Mouse (Mus musculus) ES-E14 (cell line): ENCODE results near the gene Col20a1. TPM values are rescaled to one million over a fixed set of nuclear protein-coding genes. Genes with fewer than 3 reads are reported as not detected.

Experiments
- DNase-seq: peaks from one replicate; pipeline ENCODE4 v3.0.0-alpha.2; 2013; ENCODE audit warnings: low read depth, low spot score
- H3K27ac ChIP-seq: 2 replicates; pipeline ENCODE4 v1.5.1; 2012; ENCODE audit warnings: low read depth, mild to moderate bottlenecking, low read length, moderate library complexity, mixed read lengths; ENCODE audit not compliant: poor library complexity, insufficient read depth, severe bottlenecking
- H3K36me3 ChIP-seq: 2 replicates; pipeline ENCODE4 v1.6.1; 2012; ENCODE audit warnings: mild to moderate bottlenecking, low read length, moderate library complexity, mixed read lengths; ENCODE audit not compliant: control insufficient read depth, poor library complexity, insufficient read depth, severe bottlenecking
- H3K4me1 ChIP-seq, 2 experiments: fragments of 150-350 bp in 1 of 2; sonication (generic) in 1 of 2; 2 replicates each; pipeline ENCODE4 v1.6.1; 2012; ENCODE audit warnings: low read length in 2 of 2, mild to moderate bottlenecking in 1 of 2, mixed read lengths in 1 of 2; ENCODE audit not compliant: control insufficient read depth in 2 of 2, insufficient read depth in 2 of 2, poor library complexity in 1 of 2
- H3K4me3 ChIP-seq, 2 experiments: fragments of 150-350 bp in 1 of 2; sonication (generic) in 1 of 2; 2 replicates each; pipeline ENCODE4 v1.5.1; 2012; ENCODE audit warnings: low read length in 2 of 2, low read depth in 1 of 2, mild to moderate bottlenecking in 1 of 2, mixed read lengths in 1 of 2; ENCODE audit not compliant: insufficient read depth in 1 of 2, poor library complexity in 1 of 2, severe bottlenecking in 1 of 2
- H3K9ac ChIP-seq: 2 replicates; pipeline ENCODE4 v1.6.1; 2012; ENCODE audit warnings: low read depth, mild to moderate bottlenecking, low read length, mixed read lengths; ENCODE audit not compliant: poor library complexity, insufficient read depth, severe bottlenecking
- H3K9me3 ChIP-seq: fragments of 150-350 bp; sonication (generic); 2 replicates; pipeline ENCODE4 v1.6.1; 2012; ENCODE audit warnings: low read depth, mild to moderate bottlenecking, low read length; ENCODE audit not compliant: control insufficient read depth, insufficient read depth
- CHD2 ChIP-seq: IDR thresholded peaks from 2 replicates; pipeline ENCODE4 v1.6.1; 2014; ENCODE audit warnings: mild to moderate bottlenecking, low read depth, low read length, inconsistent platforms
- HCFC1 ChIP-seq: IDR thresholded peaks from 2 replicates; pipeline ENCODE4 v1.6.1; 2012; ENCODE audit warnings: low read length, inconsistent platforms, borderline replicate concordance; ENCODE audit not compliant: insufficient read depth
- MAFK ChIP-seq: IDR thresholded peaks from 2 replicates; pipeline ENCODE4 v1.6.1; 2014; ENCODE audit warnings: mild to moderate bottlenecking, low read depth, low read length, inconsistent platforms; ENCODE audit not compliant: insufficient read depth
- ZC3H11A ChIP-seq: IDR thresholded peaks from 2 replicates; pipeline ENCODE4 v1.6.1; 2012; ENCODE audit warnings: low read depth, mild to moderate bottlenecking, inconsistent platforms, low read length, borderline replicate concordance
- ZNF384 ChIP-seq: IDR thresholded peaks from 2 replicates; pipeline ENCODE4 v1.6.1; 2012; ENCODE audit warnings: low read depth, low read length, inconsistent platforms
- in situ Hi-C, 2 experiments: fragments of 600-800 bp; cut with MboI; formaldehyde crosslinking; loops; one replicate each; pipeline ENCODE4 v1.15.1; 2025; ENCODE audit warnings: low sequenced_read_pairs in 2 of 2, inconsistent platforms in 1 of 2; ENCODE audit not compliant: unreplicated experiment in 2 of 2
- total RNA-seq: library from RNA; depleted of rRNA; stranded (reverse); fragments of 300-350 nt; gene quantifications from 2 replicates; pipeline ENCODE4 v1.2.3, GENCODE M21; 2012; rRNA removed

The Col20a1 gene
- 0.80 and 0.90 TPM in 2 replicates for total RNA-seq

DNA sequence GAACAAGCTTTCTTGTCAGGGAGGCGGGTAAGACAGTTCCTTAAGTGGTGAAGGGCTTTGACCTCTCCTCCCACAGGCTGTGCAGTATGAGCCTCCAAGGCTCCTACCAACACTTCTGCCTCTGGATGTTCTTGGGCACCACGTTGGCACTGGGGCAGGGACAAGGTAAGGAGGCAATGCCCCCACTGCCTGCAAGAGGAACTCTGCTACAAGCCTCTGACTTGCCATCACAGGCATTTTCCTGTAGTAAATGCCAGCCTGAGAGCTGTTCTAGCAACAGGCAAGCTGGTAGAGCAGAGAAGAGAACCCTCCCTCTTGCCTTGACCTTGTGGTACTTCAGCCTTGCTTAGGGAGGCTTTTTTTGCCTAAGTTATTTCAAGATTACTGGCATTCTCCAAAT, at the start of gene Col20a1:
TSS of gene Col20a1 (plus strand) at position 87 of the 400 bp plus-strand sequence.
- Histone ChIP-seq H3K4me3 (no peak within 1 kb of the TSS), H3K9me3 (no peaks in the 10 kb centered on the region), H3K36me3 (peaks cover 10% of the 10 kb centered on the region), H3K9ac (no peak within 1 kb of the TSS), H3K27ac (no peak within 1 kb of the TSS), H3K4me1 (peaks cover 0 to 4% of the 10 kb centered on the region in 2 experiments; a peak in 2 of 4 replicates)
- no peak for DNase-seq
- TF ChIP-seq HCFC1, result no peak
- in situ Hi-C loops, result no loop called here

DNA sequence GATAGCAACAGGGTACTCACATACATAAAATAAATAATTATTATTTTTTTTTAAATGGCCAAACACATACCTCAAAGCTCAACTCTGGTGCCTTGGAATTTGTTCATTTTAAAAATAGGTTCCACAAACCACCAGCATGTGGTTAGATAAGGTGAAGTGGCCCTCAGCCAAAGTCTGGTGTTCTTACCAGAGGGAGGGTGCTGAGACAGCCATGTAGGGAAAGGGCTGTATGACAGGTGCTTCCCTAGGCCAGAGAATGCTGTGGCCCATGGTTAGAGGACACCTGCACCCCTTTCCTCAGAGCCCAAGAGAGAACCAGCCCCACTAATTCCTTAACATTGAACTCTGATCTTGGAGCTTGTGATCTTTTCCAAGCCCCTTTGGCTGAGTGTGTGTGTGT, 46.1 kb upstream of the Col20a1 start:
- no peak overlapping the region for H3K9ac ChIP-seq
- in situ Hi-C loops, result no loop called here
- TF ChIP-seq CHD2 (no peak), ZC3H11A (no peak), HCFC1 (no peak), MAFK (no peak), ZNF384 (no peak)
- no peaks in the 10 kb centered on the region for H3K9me3 ChIP-seq
- DNase-seq, result no peak
- no peaks in the 10 kb centered on the region for H3K36me3 ChIP-seq
- no peak overlapping the region for H3K4me3 ChIP-seq
- no peak overlapping the region for H3K27ac ChIP-seq
- no peaks in the 10 kb centered on the region for H3K4me1 ChIP-seq

DNA sequence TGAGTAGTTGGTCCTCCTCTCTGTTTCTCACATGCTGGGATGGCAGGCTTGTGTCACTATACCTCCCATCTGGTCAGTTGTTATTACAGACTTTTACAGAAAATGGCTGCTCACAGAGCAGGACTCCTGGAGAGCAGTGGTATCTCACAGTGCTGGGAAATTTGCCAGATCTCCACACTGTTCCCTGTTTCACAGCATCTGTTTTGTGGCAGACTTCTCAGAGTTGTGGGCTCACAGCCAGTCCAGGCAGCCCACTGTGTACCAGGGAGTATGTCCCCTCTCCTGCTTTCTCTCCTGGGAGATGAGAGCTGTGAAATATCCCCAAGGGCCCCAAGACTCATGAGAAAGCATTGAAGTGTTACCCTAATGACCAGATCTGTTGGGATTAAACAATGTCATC, 44.5 kb upstream of the Col20a1 start:
- DNase-seq, result no peak
- in situ Hi-C loops, result no loop called here

DNA sequence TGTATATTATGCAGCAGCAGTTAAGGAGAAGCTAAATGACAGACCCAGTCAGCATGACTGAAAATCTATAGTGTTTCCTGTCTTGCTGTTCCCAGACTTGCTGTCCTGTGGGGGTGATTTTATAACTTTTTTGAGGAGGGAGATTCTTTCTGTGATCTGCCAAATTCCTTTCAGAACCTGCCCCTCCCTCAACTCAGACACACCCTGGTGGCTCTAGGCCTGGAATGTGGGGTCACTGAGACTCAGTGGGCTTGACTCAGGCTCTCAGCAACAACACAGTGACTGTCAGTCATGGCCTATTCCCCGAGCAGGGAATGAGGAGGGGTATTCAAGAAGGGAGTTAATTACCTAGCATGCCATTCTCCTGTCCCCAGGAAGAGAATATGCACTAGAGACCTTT, 36.4 kb upstream of the Col20a1 start:
- Histone ChIP-seq H3K4me3 (no peak overlapping the region), H3K9me3 (no peaks in the 10 kb centered on the region), H3K36me3 (no peaks in the 10 kb centered on the region), H3K9ac (no peak overlapping the region), H3K4me1 (peaks cover 4 to 34% of the 10 kb centered on the region in 2 experiments; a peak in 3 of 4 replicates), H3K27ac (no peak overlapping the region)
- no peak for DNase-seq
- in situ Hi-C loops, result no loop called here
- no peak for TF ChIP-seq HCFC1
- TF ChIP-seq CHD2, result no peak
- no peak for TF ChIP-seq ZC3H11A
- no peak for TF ChIP-seq ZNF384
- TF ChIP-seq MAFK, result no peak

More for the DNA sequence above, 44.5 kb upstream of the Col20a1 start:
- H3K4me1 ChIP-seq, result no peaks in the 10 kb centered on the region
- no peaks in the 10 kb centered on the region for H3K36me3 ChIP-seq
- no peak overlapping the region for H3K4me3 ChIP-seq
- H3K9ac ChIP-seq, result no peak overlapping the region
- H3K9me3 ChIP-seq, result no peaks in the 10 kb centered on the region
- no peak for TF ChIP-seq MAFK
- TF ChIP-seq ZC3H11A, result no peak
- TF ChIP-seq CHD2, result no peak
- no peak for TF ChIP-seq HCFC1
- TF ChIP-seq ZNF384, result no peak
- H3K27ac ChIP-seq, result no peak overlapping the region

DNA sequence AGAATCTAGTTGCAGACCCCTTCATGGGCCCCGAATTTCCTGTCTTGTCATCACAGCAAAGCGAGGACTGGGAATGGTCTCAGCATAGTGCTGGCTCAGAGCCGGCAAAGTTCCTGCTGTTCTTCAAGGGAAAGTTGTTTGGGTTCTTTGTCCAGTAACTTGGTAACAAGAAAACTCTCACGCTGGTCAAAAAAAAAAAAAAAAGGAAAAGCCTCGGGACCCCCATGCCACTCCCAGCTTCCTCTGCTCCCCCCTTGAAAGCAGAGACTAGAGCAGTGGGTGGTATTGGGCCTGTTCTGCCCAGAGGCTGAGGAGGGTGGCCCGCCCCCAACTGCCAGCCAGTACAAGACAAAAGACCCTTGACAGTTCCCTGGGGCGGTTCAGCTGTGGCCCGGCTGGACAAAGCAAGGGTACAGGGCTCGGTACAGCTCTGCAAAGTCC, 33.6 kb upstream of the Col20a1 start:
- Histone ChIP-seq H3K9me3 (no peaks in the 10 kb centered on the region), H3K4me1 (peaks cover 4 to 37% of the 10 kb centered on the region in 2 experiments; a peak in 3 of 4 replicates), H3K36me3 (no peaks in the 10 kb centered on the region), H3K9ac (0 out of 2 replicates have a peak overlapping the region, but pooled peaks have one; percentile 9), H3K4me3 (no peak overlapping the region), H3K27ac (peak overlapping the region; percentile 78; the same call in 1 of the 2 replicates)
- DNase-seq, result peak; percentile 50
- in situ Hi-C loops, result no loop called here
- TF ChIP-seq MAFK (no peak), HCFC1 (no peak), ZNF384 (peak; percentile 95)
